Mouse (Mus musculus): ENCODE measurements around the gene Rps19. TPM values are rescaled to one million over a fixed set of nuclear protein-coding genes. Genes with fewer than 3 reads are reported as not detected.
"Not testable (repeated sequence)": the region's sequence is repeated elsewhere in the genome, so short reads cannot be mapped to it uniquely, and the experiment has no call there.

Rps19 gene
- 189 and 353 TPM in 2 replicates for polyA plus RNA-seq (2012)

DNA sequence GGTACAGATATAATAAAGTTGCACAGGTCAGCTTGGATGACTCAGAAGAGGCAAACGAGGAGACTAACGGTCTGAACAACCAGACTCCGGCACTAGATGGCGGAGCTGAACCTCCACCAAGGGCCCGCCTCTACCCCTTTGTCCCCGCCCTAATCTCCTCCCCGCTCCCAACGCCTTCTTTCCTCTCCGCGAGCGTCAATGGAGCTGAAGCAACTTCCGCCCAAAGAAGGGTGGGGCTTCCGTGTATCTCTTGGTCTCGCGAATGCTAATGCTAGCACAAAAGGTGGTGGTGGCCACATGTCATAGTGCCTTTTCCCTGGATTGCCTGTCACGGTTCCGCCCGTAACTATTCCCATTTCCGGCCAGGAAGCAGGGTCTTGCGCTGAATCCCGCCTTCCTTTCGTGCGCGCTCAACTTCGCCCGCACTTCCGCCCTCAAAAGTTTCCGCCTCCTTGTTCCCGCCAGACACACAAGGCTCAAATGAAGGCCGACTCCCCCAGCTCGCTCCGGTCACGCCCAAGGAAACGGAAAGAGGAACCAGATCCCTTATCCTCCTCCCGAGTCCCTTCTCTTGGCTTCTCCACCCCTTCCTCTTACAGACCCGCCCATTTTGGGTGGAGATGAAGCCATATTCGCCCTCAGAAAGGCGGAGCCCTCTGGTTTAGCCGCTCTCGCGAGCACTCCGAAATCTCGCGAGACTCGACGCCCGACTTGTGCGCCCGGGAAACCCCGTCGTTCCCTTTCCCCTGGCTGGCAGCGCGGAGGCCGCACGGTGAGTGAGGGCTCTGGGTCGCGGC is at the start of gene Rps19:
Rps19 (plus strand) TSS at position 476 of the 797 bp plus-strand sequence.
- Histone ChIP-seq H3K4me1 (ENCODE audit: control insufficient read depth) (peaks cover 49% of the 10 kb centered on the region), H3K36me3 (ENCODE audit: control insufficient read depth) (peaks cover 44% of the 10 kb centered on the region), H3K9me3 (ENCODE audit: control insufficient read depth, low read length) (no peaks in the 10 kb centered on the region), H3K4me3 (replicated peaks) (peak within 1 kb of the TSS; percentile 90), H3K27me3 (ENCODE audit: control insufficient read depth) (no peaks in the 10 kb centered on the region; the same call in 1 of the 2 replicates)
- TF ChIP-seq TAL1 (IDR thresholded peaks at IDR 0.05; ENCODE audit: low read length) (no peak), GATA1 (IDR thresholded peaks at IDR 0.05; ENCODE audit: low read length) (peak; percentile 5; the same call in 1 of the 2 replicates)

- H3K36me3 ChIP-seq (ENCODE audit: control insufficient read depth); H3K4me3 ChIP-seq (replicated peaks); H3K4me1 ChIP-seq (ENCODE audit: control insufficient read depth); H3K9me3 ChIP-seq (ENCODE audit: control insufficient read depth, low read length); H3K27me3 ChIP-seq (ENCODE audit: control insufficient read depth): not testable (repeated sequence)
These were observed 45.3 kb upstream of the Rps19 start for GRCm38 (mm10) chr7:24838732-24839409.

DNA sequence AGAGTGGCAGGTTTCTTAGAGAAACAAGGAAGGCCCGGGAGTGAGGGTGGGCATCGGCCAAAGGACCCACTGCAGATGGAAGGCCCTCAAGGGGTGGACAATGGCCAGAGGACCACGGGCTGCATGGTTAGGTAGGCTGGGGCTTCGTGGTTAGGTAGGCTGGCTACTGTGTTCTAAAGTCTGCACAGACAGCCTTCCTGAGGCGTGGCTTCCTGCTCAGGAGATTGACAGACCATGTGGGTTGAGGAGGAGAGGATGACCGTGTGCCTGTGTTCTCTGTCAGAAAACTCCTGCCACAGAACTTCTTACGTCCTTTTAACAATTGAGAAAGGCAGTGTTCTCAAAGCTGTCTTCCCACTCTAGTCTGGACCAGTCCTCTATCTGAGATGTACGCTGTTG is 44.8 kb upstream of the Rps19 start:
- no peak for TF ChIP-seq GATA1 (IDR thresholded peaks at IDR 0.05; ENCODE audit: low read length)
- TF ChIP-seq TAL1 (IDR thresholded peaks at IDR 0.05; ENCODE audit: low read length): no peak
- H3K4me3 ChIP-seq (replicated peaks): no peak overlapping the region

GRCm38 (mm10) chr7:24840331-24840730 is 43.8 kb upstream of the Rps19 start:
- Histone ChIP-seq H3K4me1 (ENCODE audit: control insufficient read depth) (peaks cover 7% of the 10 kb centered on the region), H3K36me3 (ENCODE audit: control insufficient read depth) (no peaks in the 10 kb centered on the region), H3K27me3 (ENCODE audit: control insufficient read depth) (peaks cover 3% of the 10 kb centered on the region), H3K4me3 (replicated peaks) (no peak overlapping the region), H3K9me3 (ENCODE audit: control insufficient read depth, low read length) (no peaks in the 10 kb centered on the region)
- TF ChIP-seq GATA1 (IDR thresholded peaks at IDR 0.05; ENCODE audit: low read length) (no peak), TAL1 (IDR thresholded peaks at IDR 0.05; ENCODE audit: low read length) (no peak)

More for the DNA sequence above, 44.8 kb upstream of the Rps19 start:
- no peaks in the 10 kb centered on the region for H3K9me3 ChIP-seq (ENCODE audit: control insufficient read depth, low read length)
- peaks cover 5% of the 10 kb centered on the region for H3K27me3 ChIP-seq (ENCODE audit: control insufficient read depth)
- no peaks in the 10 kb centered on the region for H3K36me3 ChIP-seq (ENCODE audit: control insufficient read depth)
- peaks cover 2% of the 10 kb centered on the region for H3K4me1 ChIP-seq (ENCODE audit: control insufficient read depth)

DNA sequence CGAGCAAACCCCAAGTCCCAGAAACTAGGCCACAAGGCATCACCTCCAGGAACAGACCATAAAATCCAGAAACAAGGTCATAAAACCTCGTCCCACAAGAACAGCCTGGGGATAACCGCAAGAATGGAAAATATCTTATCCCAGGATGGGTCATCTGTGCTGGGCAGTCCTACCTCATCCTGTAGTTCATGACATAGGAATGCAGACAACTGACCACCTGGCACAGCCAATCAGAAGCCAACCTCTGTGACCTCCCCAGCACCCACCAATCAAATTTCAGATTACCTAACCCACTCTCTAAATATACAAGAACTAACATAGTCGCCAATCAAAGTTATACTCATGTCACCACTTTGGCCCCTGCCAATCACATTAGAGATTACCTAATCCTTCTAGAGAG is 43.2 kb upstream of the Rps19 start:
- Histone ChIP-seq H3K4me1 (ENCODE audit: control insufficient read depth) (peaks cover 14% of the 10 kb centered on the region), H3K27me3 (ENCODE audit: control insufficient read depth) (peaks cover 3% of the 10 kb centered on the region), H3K4me3 (replicated peaks) (no peak overlapping the region), H3K9me3 (ENCODE audit: control insufficient read depth, low read length) (no peaks in the 10 kb centered on the region), H3K36me3 (ENCODE audit: control insufficient read depth) (no peaks in the 10 kb centered on the region)
- no peak for TF ChIP-seq GATA1 (IDR thresholded peaks at IDR 0.05; ENCODE audit: low read length)

- Histone ChIP-seq H3K36me3 (ENCODE audit: control insufficient read depth) (peaks cover 3% of the 10 kb centered on the region), H3K4me1 (ENCODE audit: control insufficient read depth) (peaks cover 44% of the 10 kb centered on the region), H3K27me3 (ENCODE audit: control insufficient read depth) (peaks cover 3% of the 10 kb centered on the region), H3K4me3 (replicated peaks) (no peak overlapping the region), H3K9me3 (ENCODE audit: control insufficient read depth, low read length) (no peaks in the 10 kb centered on the region)
- no peak for TF ChIP-seq GATA1 (IDR thresholded peaks at IDR 0.05; ENCODE audit: low read length)
These were observed 40.0 kb upstream of the Rps19 start for GRCm38 (mm10) chr7:24844144-24844543.

DNA sequence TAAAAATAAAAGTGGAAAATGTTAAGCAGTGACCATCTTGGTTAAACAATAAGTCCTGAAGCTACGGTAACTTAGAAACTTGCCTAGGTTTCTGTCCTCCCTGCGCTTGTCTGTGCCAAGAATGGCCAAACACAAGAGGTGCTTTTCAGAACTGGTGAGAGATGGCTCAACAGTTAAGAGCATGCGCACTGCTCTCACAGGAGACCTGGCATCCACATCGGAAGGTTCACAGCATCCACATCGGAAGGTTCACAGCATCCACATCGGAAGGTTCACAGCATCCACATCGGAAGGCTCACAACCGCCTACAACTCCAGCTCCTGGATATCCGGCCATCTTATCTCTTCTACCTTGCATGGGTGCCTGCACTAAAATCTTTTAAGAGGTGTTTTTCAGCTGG is 39.0 kb upstream of the Rps19 start:
- peaks cover 3% of the 10 kb centered on the region for H3K27me3 ChIP-seq (ENCODE audit: control insufficient read depth)
- peaks cover 3% of the 10 kb centered on the region for H3K36me3 ChIP-seq (ENCODE audit: control insufficient read depth)
- H3K4me3 ChIP-seq (replicated peaks): no peak overlapping the region
- peaks cover 54% of the 10 kb centered on the region for H3K4me1 ChIP-seq (ENCODE audit: control insufficient read depth)
- H3K9me3 ChIP-seq (ENCODE audit: control insufficient read depth, low read length): no peaks in the 10 kb centered on the region
- TF ChIP-seq TAL1 (IDR thresholded peaks at IDR 0.05; ENCODE audit: low read length) (no peak), GATA1 (IDR thresholded peaks at IDR 0.05; ENCODE audit: low read length) (no peak)

GRCm38 (mm10) chr7:24845713-24846112 is 38.5 kb upstream of the Rps19 start:
- Histone ChIP-seq H3K9me3 (ENCODE audit: control insufficient read depth, low read length) (no peaks in the 10 kb centered on the region), H3K4me3 (replicated peaks) (no peak overlapping the region), H3K27me3 (ENCODE audit: control insufficient read depth) (peaks cover 3% of the 10 kb centered on the region), H3K36me3 (ENCODE audit: control insufficient read depth) (peaks cover 3% of the 10 kb centered on the region), H3K4me1 (ENCODE audit: control insufficient read depth) (peaks cover 59% of the 10 kb centered on the region)
- TF ChIP-seq TAL1 (IDR thresholded peaks at IDR 0.05; ENCODE audit: low read length) (no peak), GATA1 (IDR thresholded peaks at IDR 0.05; ENCODE audit: low read length) (no peak)

GRCm38 (mm10) chr7:24846576-24846975 is 37.6 kb upstream of the Rps19 start:
- peaks cover 68% of the 10 kb centered on the region for H3K4me1 ChIP-seq (ENCODE audit: control insufficient read depth)
- H3K36me3 ChIP-seq (ENCODE audit: control insufficient read depth); H3K4me3 ChIP-seq (replicated peaks); H3K27me3 ChIP-seq (ENCODE audit: control insufficient read depth); H3K9me3 ChIP-seq (ENCODE audit: control insufficient read depth, low read length): not testable (repeated sequence)

Measured in erythroblast, embryonic 14.5 days (primary cell).